Mouse (Mus musculus) small intestine, adult 2 months (tissue): ENCODE measurements around the gene Srsf4.

Experiments
- CTCF ChIP-seq: fragments of 200-500 bp; IDR thresholded peaks from 2 replicates; pipeline ENCODE4 v1.5.1; 2012; ENCODE audit warnings: low read depth, mild to moderate bottlenecking, control low read depth, inconsistent platforms, low read length, moderate library complexity, mixed read lengths; ENCODE audit not compliant: insufficient replicate concordance, insufficient read length; ENCODE audit errors: extremely low read depth
- POLR2A ChIP-seq: fragments of 200-500 bp; IDR thresholded peaks from 2 replicates; pipeline ENCODE4 v1.6.1; 2012; ENCODE audit warnings: low read depth, mild to moderate bottlenecking, control low read depth, inconsistent platforms, low read length, moderate library complexity

DNA sequence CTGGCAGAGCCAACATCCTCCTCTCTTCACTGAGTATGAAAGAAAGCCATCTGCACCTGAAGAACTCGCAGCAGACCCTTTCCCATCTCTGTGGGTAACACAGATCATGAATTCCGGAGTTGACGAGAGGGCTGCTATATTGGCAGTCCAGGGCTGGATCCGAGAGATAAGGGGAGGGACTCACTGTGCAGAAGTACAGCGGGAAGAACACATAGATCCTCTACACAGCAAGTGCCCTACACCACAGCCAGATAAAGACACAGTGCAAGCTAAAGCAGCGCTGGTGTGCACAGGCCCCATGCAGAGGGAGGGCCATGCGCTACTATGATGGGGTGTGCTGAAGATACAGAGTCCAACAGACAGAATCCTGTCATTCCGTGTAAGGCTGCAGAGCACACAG, 44.3 kb upstream of the Srsf4 start:
- TF ChIP-seq POLR2A, result no peak
- no peak for TF ChIP-seq CTCF
